Mouse (Mus musculus): Measurements from ENCODE around the gene Dpysl4.

The Dpysl4 gene

GRCm38 (mm10) chr7:139149373-139149772, 63.6 kb downstream of the Dpysl4 start:
- in situ Hi-C loops (cut with MboI, MseI), result no loop called here

- in situ Hi-C loops (cut with MboI, MseI), result no loop called here
Measured at GRCm38 (mm10) chr7:139151116-139151515, 65.3 kb downstream of the Dpysl4 start.
